16 mouse cellular contexts compared by ENCODE assay signal in genomic region chr11:68475676-68476075, GRCm38 (mm10).
"Had no signal": no experiment of that assay in that cellular context is flagged by ENCODE, and none has a peak within 500 bp of the region (broad histone marks: within the 10 kb centered on the region; RNA-seq: fewer than 3 reads in every experiment).

No protein-coding gene starts in this region.

- H3K27ac ChIP-seq: kidney, embryonic 15.5 days; limb, embryonic 13.5 days; liver, embryonic 14.5 days; midbrain, embryonic 12.5 days; neural tube, embryonic 13.5 days; stomach, postnatal 0 days had no signal

- DNase-seq: kidney, adult 2 months; kidney, postnatal 25 days; layer of hippocampus, postnatal 36 days; lung, adult 18-20 months; retina, postnatal 1 day; right cerebral cortex, postnatal 14 days; thymus, postnatal 4 days had no signal

- ATAC-seq: intestine, embryonic 16.5 days; midbrain, embryonic 16.5 days had no signal

- H3K27me3 ChIP-seq: kidney, embryonic 15.5 days; midbrain, embryonic 12.5 days; neural tube, embryonic 13.5 days had no signal

- H3K9ac ChIP-seq: kidney, embryonic 15.5 days; limb, embryonic 13.5 days; liver, embryonic 14.5 days; midbrain, embryonic 12.5 days; neural tube, embryonic 13.5 days had no signal

- H3K4me1 ChIP-seq: kidney, embryonic 15.5 days; limb, embryonic 13.5 days; megakaryocyte, embryonic 14.5 days; midbrain, embryonic 12.5 days; neural tube, embryonic 13.5 days had no signal

- H3K4me3 ChIP-seq: kidney, embryonic 15.5 days; limb, embryonic 13.5 days; megakaryocyte, embryonic 14.5 days; midbrain, embryonic 12.5 days; neural tube, embryonic 13.5 days had no signal

- H3K36me3 ChIP-seq: kidney, embryonic 15.5 days; limb, embryonic 13.5 days; midbrain, embryonic 12.5 days; neural tube, embryonic 13.5 days had no signal

- H3K9me3 ChIP-seq: kidney, embryonic 15.5 days; midbrain, embryonic 12.5 days; neural tube, embryonic 13.5 days had no signal

- H3K4me2 ChIP-seq: kidney, embryonic 15.5 days; limb, embryonic 13.5 days; midbrain, embryonic 12.5 days; neural tube, embryonic 13.5 days had no signal
